Mouse (Mus musculus) embryonic fibroblast, embryonic 13.5 days (primary cell): ENCODE measurements around the gene Tchhl1.

Experiments
- CTCF ChIP-seq: IDR thresholded peaks from 2 replicates; pipeline ENCODE4 v1.5.1; 2011; ENCODE audit warnings: mild to moderate bottlenecking, control low read depth, low read length, moderate library complexity, borderline replicate concordance; ENCODE audit not compliant: insufficient read depth
- POLR2A ChIP-seq: IDR thresholded peaks from 2 replicates; pipeline ENCODE4 v1.6.1; 2011; ENCODE audit warnings: low read depth, mild to moderate bottlenecking, control low read depth, low read length, moderate library complexity

DNA sequence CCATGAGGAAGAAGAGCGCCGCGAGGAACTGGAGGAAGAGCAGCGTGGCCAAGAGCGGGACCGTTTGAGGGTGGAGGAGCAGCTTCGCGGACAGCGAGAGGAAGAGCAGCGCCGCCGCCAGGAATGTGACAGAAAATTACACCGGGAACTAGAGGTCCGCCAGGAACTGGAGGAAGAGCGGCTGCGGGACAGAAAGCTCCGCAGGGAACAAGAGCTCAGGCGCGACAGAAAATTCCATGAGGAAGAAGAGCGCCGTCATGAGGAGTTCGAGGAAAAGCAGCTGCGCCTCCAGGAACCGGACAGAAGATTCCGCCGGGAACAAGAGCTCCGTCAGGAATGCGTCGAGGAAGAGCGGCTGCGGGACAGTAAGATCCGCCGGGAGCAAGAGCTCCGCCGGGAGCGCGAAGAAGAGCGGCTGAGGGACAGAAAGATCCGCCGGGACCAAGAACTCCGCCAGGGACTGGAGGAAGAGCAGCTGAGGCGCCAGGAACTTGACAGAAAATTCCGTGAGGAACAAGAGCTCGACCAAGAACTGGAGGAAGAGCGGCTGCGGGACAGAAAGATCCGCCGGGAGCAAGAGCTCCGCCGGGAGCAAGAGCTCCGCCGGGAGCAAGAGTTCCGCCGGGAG lies 22.3 kb upstream of the Tchhl1 start:
- TF ChIP-seq CTCF: no peak
- TF ChIP-seq POLR2A: no peak
